Mouse (Mus musculus) layer of hippocampus, postnatal 36 days (tissue): ENCODE measurements around the gene Gucy1b2. TPM values are rescaled to one million over a fixed set of nuclear protein-coding genes. Genes with fewer than 3 reads are reported as not detected.
A peak's percentile ranks its signal among the peaks of the same experiment; 100 is the strongest.

Experiments
- DNase-seq, 2 experiments: peaks; one replicate each; pipeline ENCODE4 v3.0.0; 2022
- total RNA-seq, 2 experiments: library from RNA; stranded (reverse); gene quantifications; 2 replicates each; pipeline ENCODE4 v1.2.3; 2021

The Gucy1b2 gene
- total RNA-seq: under 1 TPM; 0.38 to 0.55 TPM

GRCm38 (mm10) chr14:62456239-62456747, at the start of gene Gucy1b2:
TSS of gene Gucy1b2 (minus strand) at chr14:62456289.
- DNase-seq: no peak

- DNase-seq: no peak
These were observed 41.3 kb upstream of the Gucy1b2 start for GRCm38 (mm10) chr14:62497391-62497790.

GRCm38 (mm10) chr14:62496501-62496900, 40.4 kb upstream of the Gucy1b2 start:
- DNase-seq: no peak

- peak; percentile 12 to 15 for DNase-seq
These were observed 37.4 kb upstream of the Gucy1b2 start for GRCm38 (mm10) chr14:62493456-62493855.

DNA sequence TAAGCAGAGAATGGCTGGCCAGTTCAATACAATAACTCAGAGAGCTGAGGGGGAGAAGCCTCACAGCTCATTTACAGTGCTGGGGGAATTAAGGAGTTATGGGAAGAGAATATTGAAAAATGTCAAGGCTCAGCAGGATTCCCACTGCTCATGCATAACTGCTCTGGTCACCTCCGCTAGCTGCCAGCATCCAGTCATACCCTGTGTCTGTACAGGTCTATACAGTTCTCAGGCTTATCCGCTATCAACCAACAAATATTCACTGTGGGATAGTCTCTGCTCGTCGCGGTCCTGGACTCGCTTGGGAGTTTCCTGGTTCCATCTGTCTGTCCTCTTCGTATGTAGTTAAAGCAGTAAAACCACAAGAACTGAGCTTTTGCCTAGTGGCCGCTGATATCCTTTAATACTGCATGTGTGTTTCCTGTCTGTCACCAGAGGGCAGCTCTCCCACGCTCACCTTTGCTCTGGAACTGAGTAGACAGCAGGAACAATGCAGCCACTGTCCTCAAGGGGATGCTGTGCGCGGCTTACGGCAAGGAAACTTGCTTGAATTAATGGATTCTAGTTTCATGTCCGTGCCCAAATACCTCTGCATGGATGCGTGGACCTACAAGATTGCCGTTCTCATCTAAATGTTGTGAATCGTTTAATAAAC, 36.2 kb upstream of the Gucy1b2 start:
- DNase-seq: peak; percentile 66 to 68

GRCm38 (mm10) chr14:62488270-62488669, 32.2 kb upstream of the Gucy1b2 start:
- DNase-seq: no peak

DNA sequence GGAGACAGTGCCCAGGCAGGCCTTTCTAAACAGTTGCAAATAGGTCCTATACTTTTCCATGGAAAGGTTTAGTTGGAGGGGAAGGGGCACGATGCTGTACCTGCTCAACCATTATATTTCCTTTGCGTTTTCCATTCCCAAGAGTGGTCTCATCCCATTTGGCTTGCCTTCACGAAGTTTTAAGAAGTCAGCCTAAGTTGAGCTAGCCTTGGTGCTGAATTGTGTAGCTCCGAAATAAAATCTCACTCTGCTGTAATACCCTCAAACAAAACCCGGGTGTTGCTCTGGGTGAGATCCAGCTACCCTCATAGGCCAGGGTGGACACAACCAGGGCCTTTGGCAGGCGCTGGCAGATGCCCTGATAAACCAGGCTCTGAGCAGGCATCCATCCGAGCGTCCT, 25.3 kb upstream of the Gucy1b2 start:
- DNase-seq: no peak

GRCm38 (mm10) chr14:62479395-62479794, 23.3 kb upstream of the Gucy1b2 start:
- no peak for DNase-seq

DNA sequence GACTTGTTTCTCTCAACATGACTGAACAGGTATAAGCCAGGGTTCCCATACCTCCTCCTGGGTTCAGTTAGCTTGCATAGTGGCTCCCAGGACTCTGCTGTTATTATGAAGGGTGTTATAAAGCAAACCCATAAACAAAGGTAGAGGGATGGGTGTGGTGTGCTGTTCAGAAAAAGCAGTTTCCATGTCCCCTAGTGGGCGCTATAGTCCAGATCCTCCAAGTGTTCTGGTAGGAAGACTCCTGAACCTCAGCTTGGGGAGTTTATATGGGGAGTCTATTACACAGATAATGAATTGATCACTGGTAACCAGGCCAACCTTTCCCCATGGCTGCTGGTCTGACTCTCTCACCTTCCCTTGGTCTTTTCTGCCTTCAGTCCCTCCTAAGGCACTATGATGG, 18.4 kb upstream of the Gucy1b2 start:
- no peak for DNase-seq

- DNase-seq: no peak
These were observed 16.0 kb upstream of the Gucy1b2 start for GRCm38 (mm10) chr14:62472061-62472460.

GRCm38 (mm10) chr14:62468753-62469125, 12.7 kb upstream of the Gucy1b2 start:
- no peak for DNase-seq

DNA sequence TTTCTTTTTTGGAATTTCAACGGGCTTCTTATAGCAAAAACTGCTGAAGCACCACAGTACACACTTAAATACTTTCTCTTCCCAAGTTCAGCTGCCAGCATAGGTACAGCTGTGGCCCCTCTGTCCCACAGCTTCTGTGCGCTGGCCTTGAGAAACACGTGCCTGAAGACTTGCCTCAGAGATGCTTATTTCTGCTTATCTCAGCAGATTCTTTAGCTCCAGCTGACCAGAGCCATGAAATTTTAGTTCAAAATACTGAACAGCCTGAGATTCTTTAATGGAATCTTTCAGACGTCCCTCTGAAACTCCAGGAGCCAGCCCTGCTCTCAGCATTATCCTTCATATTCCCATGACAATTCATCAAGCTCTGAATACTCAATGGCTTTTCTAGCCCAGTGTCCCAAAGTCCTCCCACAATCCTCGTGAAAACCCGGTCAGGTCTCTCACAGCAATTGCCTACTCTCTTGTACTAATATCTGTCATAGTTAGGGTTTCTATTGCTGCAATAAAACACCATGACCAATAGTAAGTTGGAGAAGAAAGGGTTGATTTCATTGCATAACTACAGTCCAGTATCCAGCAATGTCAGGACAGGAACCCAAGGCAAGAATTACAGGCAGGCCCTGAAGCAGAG, 12.1 kb upstream of the Gucy1b2 start:
- no peak for DNase-seq

DNA sequence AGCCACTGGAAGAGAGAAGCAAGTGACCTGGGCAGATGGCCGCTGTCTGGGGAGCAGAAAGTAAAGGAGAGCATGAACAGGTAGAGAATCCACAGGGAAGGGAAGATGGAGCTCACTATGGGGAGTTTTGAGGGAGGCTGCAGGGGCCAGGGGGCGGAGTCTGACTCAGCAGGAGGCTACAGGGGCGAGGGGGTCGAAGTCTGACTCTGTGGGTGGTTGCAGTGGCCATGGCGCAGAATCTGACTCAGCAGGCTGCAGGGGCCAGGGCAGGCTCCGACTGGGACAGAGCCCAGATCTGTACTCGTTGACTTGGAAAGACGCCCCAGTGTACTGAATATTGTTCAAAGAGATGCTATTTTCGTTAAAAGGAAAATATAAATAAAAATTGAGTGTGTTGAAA, 8.9 kb upstream of the Gucy1b2 start:
- peak; percentile 15 to 19 for DNase-seq

DNA sequence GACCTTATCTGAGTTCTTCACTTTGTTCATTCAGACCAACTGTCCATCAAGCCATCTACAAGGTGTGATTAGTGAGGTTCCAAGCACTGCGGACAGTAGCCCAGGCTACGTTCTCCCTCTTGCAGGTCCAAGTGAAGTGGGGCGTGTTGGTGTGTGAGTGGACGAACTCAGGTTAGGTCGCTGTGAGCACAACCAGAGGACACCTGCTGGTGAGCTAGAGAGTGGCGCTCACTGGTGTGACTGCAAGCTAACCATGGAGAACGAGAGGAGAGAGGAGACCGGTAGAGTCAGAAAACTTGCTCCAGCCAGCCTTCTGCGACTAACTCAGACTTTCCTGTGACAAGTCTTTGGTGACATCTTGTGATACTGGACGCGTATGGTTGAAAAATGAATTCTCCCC, 3.5 kb upstream of the Gucy1b2 start:
- no peak for DNase-seq

DNA sequence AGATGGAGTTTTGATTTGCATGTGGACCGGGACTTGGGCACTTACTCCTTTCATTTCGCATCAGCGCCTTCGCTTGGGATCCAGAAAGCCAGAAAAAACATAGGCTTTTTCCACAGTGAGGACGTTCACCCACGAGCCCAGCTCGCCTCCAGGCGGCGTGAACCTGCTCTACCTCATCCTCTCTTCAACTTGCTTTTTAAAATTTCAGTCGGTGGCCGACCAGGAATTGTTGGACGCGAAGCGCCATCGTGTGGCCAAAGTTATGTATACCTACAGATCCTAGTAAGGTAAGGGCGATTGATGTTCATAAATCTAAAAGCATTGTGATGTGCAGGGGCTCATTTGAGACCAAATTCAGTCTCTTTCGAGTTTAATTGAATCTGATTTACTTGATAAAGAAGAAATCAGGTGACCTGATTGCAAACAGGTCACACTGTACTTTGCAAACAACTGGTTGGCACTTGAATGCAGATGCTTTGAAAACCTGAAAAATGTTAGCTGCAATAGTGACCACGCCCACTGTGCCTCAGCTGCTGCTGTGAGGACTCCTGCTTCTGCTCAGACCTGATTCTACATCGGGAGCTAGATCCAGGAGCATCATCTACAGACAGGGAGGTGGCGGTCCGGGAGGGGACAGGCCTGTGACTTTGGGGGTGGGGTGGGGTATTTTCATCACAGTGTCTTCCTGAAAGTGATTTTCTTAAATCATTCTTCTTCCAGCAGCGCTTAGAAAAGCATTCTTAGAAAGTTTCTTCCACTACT, 1.5 kb upstream of the Gucy1b2 start:
- DNase-seq: peak; percentile 85 to 88

DNA sequence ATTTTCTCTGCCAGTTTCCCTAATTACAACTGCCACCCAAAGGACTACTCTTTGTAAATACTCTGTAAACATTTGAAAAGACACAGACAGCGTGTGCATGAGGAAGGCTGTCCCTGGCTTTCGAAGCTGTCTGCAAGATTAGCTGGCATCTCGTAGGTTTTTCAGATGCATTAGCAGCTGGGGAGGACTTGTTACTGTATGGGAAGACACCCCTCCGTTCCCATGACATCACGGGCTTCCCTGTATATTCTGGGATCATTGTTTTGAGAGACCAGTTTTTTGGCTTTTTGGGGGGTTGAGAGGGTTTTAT, 564 bp downstream of the Gucy1b2 start:
- DNase-seq: no peak

GRCm38 (mm10) chr14:62454760-62455569, 1.1 kb downstream of the Gucy1b2 start:
- DNase-seq: peak in 1 of 2 experiments; percentile 9

DNA sequence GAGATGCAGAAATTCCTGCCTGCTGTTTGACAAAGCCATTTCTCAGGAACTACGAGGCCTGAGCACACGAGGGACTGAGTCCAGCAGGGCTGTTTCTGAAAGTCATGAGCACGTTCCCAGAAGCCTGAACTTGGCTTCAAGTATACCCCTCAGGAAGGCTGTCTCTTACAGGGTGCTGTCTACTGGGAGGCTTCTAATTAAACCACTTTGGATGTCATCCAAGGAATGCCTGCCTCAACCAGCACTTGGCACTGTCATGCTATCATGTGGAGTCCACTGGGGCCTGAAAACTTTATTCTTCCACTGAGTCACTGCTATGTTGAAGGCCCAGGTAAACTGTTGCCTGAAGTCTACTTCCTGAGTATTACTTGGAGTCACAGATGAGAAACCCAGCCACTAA, 2.0 kb downstream of the Gucy1b2 start:
- no peak for DNase-seq

GRCm38 (mm10) chr14:62453276-62453675, 2.8 kb downstream of the Gucy1b2 start:
- no peak for DNase-seq

- DNase-seq: no peak
These were observed 5.4 kb downstream of the Gucy1b2 start for GRCm38 (mm10) chr14:62450706-62451105.

DNA sequence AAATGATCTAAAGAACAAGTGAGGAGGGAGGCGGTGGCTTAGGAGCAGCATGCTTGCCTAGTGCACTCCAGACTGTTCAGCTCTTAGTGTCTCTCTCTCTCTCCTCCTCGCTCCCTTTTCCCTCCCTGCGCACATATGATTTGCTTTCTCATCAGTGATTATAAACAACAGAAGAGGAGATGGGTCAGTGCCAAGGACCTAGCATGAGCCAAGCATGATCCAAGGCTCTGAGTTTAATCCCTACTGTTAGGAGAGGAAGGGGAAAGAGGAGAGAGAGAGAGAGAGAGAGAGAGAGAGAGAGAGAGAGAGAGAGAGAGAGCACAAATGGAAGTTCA, 8.9 kb downstream of the Gucy1b2 start:
- DNase-seq: no peak

DNA sequence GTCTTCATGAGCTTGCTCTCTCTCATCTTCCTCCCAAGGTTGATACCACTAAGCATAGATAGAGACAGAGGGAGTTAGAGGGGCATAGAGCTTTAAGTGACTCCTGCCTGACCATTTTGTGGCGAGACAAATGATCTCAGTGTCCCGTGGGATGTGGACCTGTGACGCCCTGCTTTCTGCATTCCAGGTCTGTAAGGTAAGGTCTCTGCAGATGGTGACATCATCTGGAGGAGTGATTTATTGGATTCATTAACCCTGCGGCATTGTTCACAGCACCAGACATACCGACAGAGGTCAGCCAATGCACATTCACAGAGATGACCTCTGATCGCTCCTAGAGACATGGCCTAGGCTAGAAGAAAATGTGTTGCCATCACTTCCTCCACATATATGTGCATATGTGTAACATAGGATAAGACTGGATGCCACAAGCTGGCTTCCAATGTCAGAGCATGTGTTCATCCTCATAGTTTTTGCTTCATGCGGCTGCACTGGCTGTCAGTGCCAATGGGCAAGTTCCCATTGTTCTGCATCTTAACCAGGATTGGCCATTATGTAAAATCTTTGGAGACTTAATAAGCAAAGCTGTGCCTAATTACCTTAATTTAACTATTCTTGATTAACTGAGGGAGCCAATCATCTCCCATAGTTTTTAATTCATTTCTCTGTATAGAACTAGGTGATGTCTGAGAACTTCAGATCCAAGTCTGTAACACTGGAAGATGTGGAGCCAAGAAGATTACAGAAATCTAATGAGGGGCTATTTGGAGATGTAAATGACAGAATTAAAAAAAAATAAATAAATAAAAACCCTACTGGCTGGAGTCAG, 9.5 kb downstream of the Gucy1b2 start:
- DNase-seq: no peak
